Mouse (Mus musculus) lung, embryonic 16.5 days (tissue): Measurements from ENCODE around the gene Kctd2. TPM values are rescaled to one million over a fixed set of nuclear protein-coding genes. Genes with fewer than 3 reads are reported as not detected.
A peak's percentile ranks its signal among the peaks of the same experiment; 100 is the strongest.

ENCODE experiments used
- ATAC-seq: fragments of 200-750 bp; cut with Nextera tagmentation; 2 replicates; pipeline ENCODE4 v1.8.0; 2017; ENCODE audit warnings: low read depth, mild to moderate bottlenecking, moderate library complexity
- H3K27ac ChIP-seq: fragments of 300-500 bp; sonication (generic); 2 replicates; pipeline ENCODE4 v1.5.1; 2014; ENCODE audit warnings: mild to moderate bottlenecking, control low read depth, low read length
- H3K27me3 ChIP-seq: fragments of 300-500 bp; sonication (generic); 2 replicates; pipeline ENCODE4 v1.6.1; 2014; ENCODE audit warnings: low read depth, low read length, mixed read lengths; ENCODE audit not compliant: control insufficient read depth, insufficient read depth
- H3K36me3 ChIP-seq: fragments of 300-500 bp; sonication (generic); 2 replicates; pipeline ENCODE4 v1.6.1; 2014; ENCODE audit warnings: low read length; ENCODE audit not compliant: control insufficient read depth, insufficient read depth
- H3K4me1 ChIP-seq: fragments of 300-500 bp; sonication (generic); replicated peaks from 2 replicates; pipeline ENCODE4 v1.6.1; 2014; ENCODE audit warnings: low read length, mixed read lengths; ENCODE audit not compliant: control insufficient read depth, insufficient read depth
- H3K4me2 ChIP-seq: fragments of 300-500 bp; sonication (generic); 2 replicates; pipeline ENCODE4 v1.6.1; 2014; ENCODE audit warnings: low read depth, low read length, control low read depth
- H3K4me3 ChIP-seq: fragments of 300-500 bp; sonication (generic); 2 replicates; pipeline ENCODE4 v1.5.1; 2014; ENCODE audit warnings: mild to moderate bottlenecking, low read length, control low read depth
- H3K9ac ChIP-seq: fragments of 300-500 bp; sonication (generic); 2 replicates; pipeline ENCODE4 v1.6.1; 2014; ENCODE audit warnings: low read length, control low read depth
- H3K9me3 ChIP-seq: fragments of 300-500 bp; sonication (generic); 2 replicates; pipeline ENCODE4 v1.6.1; 2016; ENCODE audit warnings: low read length; ENCODE audit not compliant: control insufficient read depth
- WGBS: fragments of 180-500 bp; shearing (Covaris S2); extraction: QIAGEN DNeasy Blood & Tissue Kit; methylation state at CpG from one replicate; pipeline ENCODE4 v1.1.7; 2014; 5-methylcytosine and 5-hydroxymethylcytosine counted together
- polyA plus RNA-seq: library from polyadenylated mRNA; unstranded; fragments of >200 nt; fragmentation: Nextera tagmentation; extraction: Ambion mirVana; gene quantifications from 2 replicates; pipeline ENCODE4 v1.2.1, GENCODE M21; 2015

Kctd2 gene
- polyA plus RNA-seq, 1 experiment from 2014 or later: 4.3 TPM

DNA sequence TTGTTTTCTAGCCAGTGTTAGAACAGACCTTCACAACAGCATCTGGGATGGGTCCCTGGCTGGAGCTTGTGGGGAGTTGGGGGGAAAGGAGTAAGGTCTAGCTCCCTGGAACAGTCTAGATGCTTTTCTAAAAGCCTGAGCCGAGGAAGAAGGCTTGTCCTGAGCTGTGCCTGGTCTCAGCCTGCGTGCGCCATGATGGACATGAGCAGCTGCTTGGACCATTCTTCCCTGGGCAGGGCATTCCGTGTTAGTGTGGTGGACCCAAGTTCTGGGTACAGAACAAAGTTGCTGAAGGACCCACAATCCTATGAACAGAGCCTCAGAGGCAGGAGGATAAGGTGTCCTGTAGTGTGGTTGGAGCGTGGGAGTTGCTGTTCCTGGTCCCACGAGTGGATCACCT, 10.6 kb downstream of the Kctd2 start:
- Histone ChIP-seq H3K9me3 (no peaks in the 10 kb centered on the region), H3K27me3 (no peaks in the 10 kb centered on the region), H3K27ac (no peak overlapping the region), H3K36me3 (peaks cover 18% of the 10 kb centered on the region), H3K4me3 (no peak overlapping the region), H3K4me2 (no peak overlapping the region), H3K9ac (no peak overlapping the region), H3K4me1 (peaks cover 4% of the 10 kb centered on the region; the same call in 1 of the 2 replicates)
- WGBS: 90% methylated on average over 6 of the region's 6 CpGs
- ATAC-seq: no peak

- no peak overlapping the region for H3K4me2 ChIP-seq
- H3K36me3 ChIP-seq: peaks cover 18% of the 10 kb centered on the region
- no peak overlapping the region for H3K9ac ChIP-seq
- 58% methylated on average over 4 of the region's 4 CpGs for WGBS
- H3K4me1 ChIP-seq: peaks cover 7% of the 10 kb centered on the region; the same call in 1 of the 2 replicates
- no peak for ATAC-seq
- H3K4me3 ChIP-seq: no peak overlapping the region
- H3K27me3 ChIP-seq: no peaks in the 10 kb centered on the region
- no peak overlapping the region for H3K27ac ChIP-seq
- H3K9me3 ChIP-seq: no peaks in the 10 kb centered on the region
Measured at GRCm38 (mm10) chr11:115432814-115433213, 12.9 kb downstream of the Kctd2 start.

GRCm38 (mm10) chr11:115433342-115433741, 13.4 kb downstream of the Kctd2 start:
- WGBS: 63% methylated on average over 6 of the region's 6 CpGs
- Histone ChIP-seq H3K36me3 (peaks cover 18% of the 10 kb centered on the region), H3K4me1 (peaks cover 7% of the 10 kb centered on the region; the same call in 1 of the 2 replicates), H3K9ac (no peak overlapping the region), H3K27ac (no peak overlapping the region), H3K4me3 (no peak overlapping the region), H3K9me3 (no peaks in the 10 kb centered on the region), H3K4me2 (no peak overlapping the region), H3K27me3 (no peaks in the 10 kb centered on the region)
- ATAC-seq: no peak

GRCm38 (mm10) chr11:115435596-115436337, 15.8 kb downstream of the Kctd2 start:
- H3K9me3 ChIP-seq: peaks cover 3% of the 10 kb centered on the region; the same call in 1 of the 2 replicates
- peak overlapping the region; percentile 73 for H3K4me2 ChIP-seq
- H3K27ac ChIP-seq: no peak overlapping the region
- H3K4me1 ChIP-seq: peaks cover 7% of the 10 kb centered on the region; the same call in 1 of the 2 replicates
- H3K27me3 ChIP-seq: no peaks in the 10 kb centered on the region
- 4% methylated on average over 31 of the region's 31 CpGs for WGBS
- ATAC-seq: peak; percentile 73
- peak overlapping the region; percentile 61 for H3K9ac ChIP-seq
- peak overlapping the region; percentile 43 for H3K4me3 ChIP-seq
- peaks cover 8% of the 10 kb centered on the region for H3K36me3 ChIP-seq

DNA sequence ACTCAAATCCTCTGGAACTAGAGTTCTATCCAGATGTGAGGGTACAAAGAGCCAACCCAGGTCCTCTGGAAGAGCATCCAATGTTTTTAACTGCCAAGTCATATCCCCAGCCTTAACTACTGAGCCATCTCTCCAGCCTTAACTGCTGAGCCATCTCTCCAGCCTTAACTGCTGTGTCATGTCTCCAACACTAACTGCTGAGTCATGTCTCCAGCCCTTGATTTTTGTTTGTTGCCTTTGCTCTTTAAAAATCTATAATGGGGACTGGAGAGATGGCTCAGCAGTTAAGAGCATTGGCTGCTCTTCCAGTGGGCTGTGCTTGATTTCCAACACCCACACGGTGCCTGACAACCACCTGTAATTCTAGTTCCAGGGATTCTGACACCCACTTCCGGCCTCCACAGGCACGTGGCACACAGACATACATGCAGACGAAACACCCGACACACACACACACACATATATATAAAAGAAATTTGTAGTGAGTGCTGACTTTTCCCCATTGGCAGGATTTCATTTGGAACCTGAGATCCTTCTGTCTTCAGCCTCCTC, 17.7 kb downstream of the Kctd2 start:
- WGBS: 64% methylated on average over 5 of the region's 5 CpGs

DNA sequence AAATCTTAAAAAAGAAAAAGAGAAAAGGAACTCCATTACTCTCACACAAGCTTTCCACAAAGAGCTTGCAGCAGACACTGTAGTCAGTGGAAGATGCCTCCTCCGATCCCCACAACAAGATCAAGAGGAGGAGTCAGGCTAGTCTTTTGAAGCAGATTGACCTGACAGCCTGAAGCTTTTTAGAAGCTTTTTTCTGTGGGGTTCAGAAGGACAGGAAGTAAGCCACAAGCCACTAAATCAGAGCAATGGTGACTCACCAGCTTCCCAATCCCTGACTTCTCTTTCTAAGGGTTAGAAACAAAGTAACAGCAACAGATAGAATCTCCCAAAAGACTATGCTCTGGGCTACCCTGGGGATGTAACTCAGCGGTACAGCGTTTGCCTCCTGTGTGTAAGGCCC, 19.4 kb downstream of the Kctd2 start:
- Histone ChIP-seq H3K9me3 (peaks cover 3% of the 10 kb centered on the region; the same call in 1 of the 2 replicates), H3K36me3 (no peaks in the 10 kb centered on the region), H3K4me2 (no peak overlapping the region), H3K4me3 (no peak overlapping the region), H3K9ac (no peak overlapping the region), H3K27me3 (no peaks in the 10 kb centered on the region), H3K4me1 (peaks cover 7% of the 10 kb centered on the region; the same call in 1 of the 2 replicates), H3K27ac (no peak overlapping the region)
- no peak for ATAC-seq
- WGBS: 83% methylated on average over 3 of the region's 3 CpGs

More for the DNA sequence above, 17.7 kb downstream of the Kctd2 start:
- Histone ChIP-seq H3K4me3 (no peak overlapping the region), H3K9ac (no peak overlapping the region), H3K36me3 (no peaks in the 10 kb centered on the region), H3K27ac (no peak overlapping the region), H3K27me3 (no peaks in the 10 kb centered on the region), H3K4me1 (peaks cover 7% of the 10 kb centered on the region; the same call in 1 of the 2 replicates), H3K9me3 (peaks cover 3% of the 10 kb centered on the region; the same call in 1 of the 2 replicates), H3K4me2 (no peak overlapping the region)
- ATAC-seq: no peak

DNA sequence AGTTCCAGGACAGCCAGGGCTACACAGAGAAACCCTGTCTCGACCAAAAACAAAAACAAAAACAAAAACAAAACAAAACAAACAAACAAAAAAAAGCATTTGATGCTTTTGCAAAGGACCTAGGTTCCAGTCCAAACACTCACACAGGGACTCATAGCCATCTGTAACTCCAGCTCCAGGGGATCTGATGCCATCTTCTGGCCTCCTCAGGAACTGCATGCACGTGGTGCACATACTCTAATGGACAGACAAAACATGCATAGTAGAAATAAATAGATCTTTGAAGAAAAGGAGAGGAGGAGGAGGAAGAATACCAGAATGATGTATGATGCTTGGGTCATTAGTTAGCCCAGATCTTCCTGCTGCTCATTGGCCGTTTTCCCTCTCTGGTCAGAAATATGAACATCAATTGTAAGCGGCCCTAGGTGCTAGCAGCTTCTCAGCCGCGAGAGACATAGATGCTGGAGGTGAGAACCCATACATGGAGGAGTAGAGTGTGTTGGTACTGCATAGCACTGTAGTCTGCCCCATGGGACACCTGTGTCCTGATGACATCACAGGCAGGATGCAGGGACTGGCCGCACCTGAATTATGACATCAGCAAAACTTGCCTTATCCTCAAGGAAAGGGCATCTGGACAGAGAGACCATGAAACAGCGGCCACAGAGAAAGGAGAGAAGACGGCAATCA, 20.1 kb downstream of the Kctd2 start, which contains the start of gene Trim80:
Gene Trim80 (plus strand): TSS at position 640 of the 690 bp plus-strand sequence.
- H3K4me3 ChIP-seq: no peak within 1 kb of the TSS
- no peak for ATAC-seq
- H3K27ac ChIP-seq: no peak within 1 kb of the TSS
- no peaks in the 10 kb centered on the region for H3K27me3 ChIP-seq
- peaks cover 3% of the 10 kb centered on the region; the same call in 1 of the 2 replicates for H3K9me3 ChIP-seq
- no peaks in the 10 kb centered on the region for H3K36me3 ChIP-seq
- H3K4me1 ChIP-seq: peaks cover 7% of the 10 kb centered on the region; the same call in 1 of the 2 replicates
- H3K9ac ChIP-seq: no peak within 1 kb of the TSS
- H3K4me2 ChIP-seq: no peak within 1 kb of the TSS
- WGBS: 90% methylated on average over 9 of the region's 9 CpGs

GRCm38 (mm10) chr11:115441417-115441816, 21.5 kb downstream of the Kctd2 start:
- Histone ChIP-seq H3K36me3 (no peaks in the 10 kb centered on the region), H3K9ac (no peak overlapping the region), H3K4me2 (no peak overlapping the region), H3K4me1 (no peaks in the 10 kb centered on the region), H3K27ac (no peak overlapping the region), H3K27me3 (no peaks in the 10 kb centered on the region), H3K4me3 (no peak overlapping the region), H3K9me3 (peaks cover 3% of the 10 kb centered on the region; the same call in 1 of the 2 replicates)
- 36% methylated on average over 15 of the region's 15 CpGs for WGBS
- ATAC-seq: 0 out of 2 replicates have a peak, but pooled peaks have one; percentile 43

- Histone ChIP-seq H3K4me2 (no peak overlapping the region), H3K4me1 (peaks cover 5% of the 10 kb centered on the region), H3K9me3 (no peaks in the 10 kb centered on the region), H3K9ac (0 out of 2 replicates have a peak overlapping the region, but pooled peaks have one; percentile 15), H3K36me3 (no peaks in the 10 kb centered on the region), H3K27ac (no peak overlapping the region), H3K4me3 (no peak overlapping the region), H3K27me3 (no peaks in the 10 kb centered on the region)
- ATAC-seq: no peak
- 7% methylated on average over 3 of the region's 3 CpGs for WGBS
Measured at GRCm38 (mm10) chr11:115446906-115447305, 27.0 kb downstream of the Kctd2 start.
